Mouse (Mus musculus): Measurements from ENCODE around the gene Dock9.
A peak's percentile ranks its signal among the peaks of the same experiment; 100 is the strongest.

Gene Dock9

GRCm38 (mm10) chr14:121594684-121595083, 203.0 kb downstream of the Dock9 start:
- Histone ChIP-seq H3K27me3 (ENCODE audit: insufficient read depth, low read length) (no peaks in the 10 kb centered on the region), H3K36me3 (ENCODE audit: insufficient read depth, low read length) (no peaks in the 10 kb centered on the region), H3K9me3 (ENCODE audit: low read length) (no peaks in the 10 kb centered on the region), H3K4me1 (replicated peaks; ENCODE audit: low read depth, low read length) (peaks cover 21% of the 10 kb centered on the region), H3K4me3 (replicated peaks; ENCODE audit: low read length) (no peak overlapping the region)
- TF ChIP-seq CTCF (conservative IDR thresholded peaks at IDR 0.05; ENCODE audit: low read length) (no peak), NANOG (IDR thresholded peaks at IDR 0.05; ENCODE audit: borderline replicate concordance, low read length) (no peak), POU5F1 (IDR thresholded peaks at IDR 0.05; ENCODE audit: borderline replicate concordance, low read length) (no peak)

- H3K4me1 ChIP-seq (replicated peaks; ENCODE audit: low read depth, low read length), result peaks cover 23% of the 10 kb centered on the region
- no peak for TF ChIP-seq CTCF (conservative IDR thresholded peaks at IDR 0.05; ENCODE audit: low read length)
- TF ChIP-seq POU5F1 (IDR thresholded peaks at IDR 0.05; ENCODE audit: borderline replicate concordance, low read length), result no peak
- no peak for TF ChIP-seq NANOG (IDR thresholded peaks at IDR 0.05; ENCODE audit: borderline replicate concordance, low read length)
- H3K27me3 ChIP-seq (ENCODE audit: insufficient read depth, low read length), result no peaks in the 10 kb centered on the region
- H3K9me3 ChIP-seq (ENCODE audit: low read length), result no peaks in the 10 kb centered on the region
- H3K36me3 ChIP-seq (ENCODE audit: insufficient read depth, low read length), result no peaks in the 10 kb centered on the region
- H3K4me3 ChIP-seq (replicated peaks; ENCODE audit: low read length), result no peak overlapping the region
Observed at GRCm38 (mm10) chr14:121593313-121593929, 204.2 kb downstream of the Dock9 start.

GRCm38 (mm10) chr14:121592890-121593289, 204.7 kb downstream of the Dock9 start:
- no peaks in the 10 kb centered on the region for H3K9me3 ChIP-seq (ENCODE audit: low read length)
- no peak overlapping the region for H3K4me3 ChIP-seq (replicated peaks; ENCODE audit: low read length)
- peaks cover 23% of the 10 kb centered on the region for H3K4me1 ChIP-seq (replicated peaks; ENCODE audit: low read depth, low read length)
- no peaks in the 10 kb centered on the region for H3K27me3 ChIP-seq (ENCODE audit: insufficient read depth, low read length)
- TF ChIP-seq CTCF (conservative IDR thresholded peaks at IDR 0.05; ENCODE audit: low read length), result no peak
- TF ChIP-seq NANOG (IDR thresholded peaks at IDR 0.05; ENCODE audit: borderline replicate concordance, low read length), result no peak
- no peak for TF ChIP-seq POU5F1 (IDR thresholded peaks at IDR 0.05; ENCODE audit: borderline replicate concordance, low read length)
- no peaks in the 10 kb centered on the region for H3K36me3 ChIP-seq (ENCODE audit: insufficient read depth, low read length)

- TF ChIP-seq NANOG (IDR thresholded peaks at IDR 0.05; ENCODE audit: borderline replicate concordance, low read length), result no peak
- TF ChIP-seq POU5F1 (IDR thresholded peaks at IDR 0.05; ENCODE audit: borderline replicate concordance, low read length), result no peak
- TF ChIP-seq CTCF (conservative IDR thresholded peaks at IDR 0.05; ENCODE audit: low read length), result no peak
- H3K4me3 ChIP-seq (replicated peaks; ENCODE audit: low read length), result no peak overlapping the region
- peaks cover 23% of the 10 kb centered on the region for H3K4me1 ChIP-seq (replicated peaks; ENCODE audit: low read depth, low read length)
- no peaks in the 10 kb centered on the region for H3K27me3 ChIP-seq (ENCODE audit: insufficient read depth, low read length)
- no peaks in the 10 kb centered on the region for H3K36me3 ChIP-seq (ENCODE audit: insufficient read depth, low read length)
- no peaks in the 10 kb centered on the region for H3K9me3 ChIP-seq (ENCODE audit: low read length)
Observed at GRCm38 (mm10) chr14:121592356-121592755, 205.3 kb downstream of the Dock9 start.

- Histone ChIP-seq H3K36me3 (ENCODE audit: insufficient read depth, low read length) (no peaks in the 10 kb centered on the region), H3K27me3 (ENCODE audit: insufficient read depth, low read length) (no peaks in the 10 kb centered on the region), H3K4me1 (replicated peaks; ENCODE audit: low read depth, low read length) (peaks cover 23% of the 10 kb centered on the region), H3K9me3 (ENCODE audit: low read length) (no peaks in the 10 kb centered on the region), H3K4me3 (replicated peaks; ENCODE audit: low read length) (no peak overlapping the region)
- TF ChIP-seq CTCF (conservative IDR thresholded peaks at IDR 0.05; ENCODE audit: low read length) (peak; percentile 84), NANOG (IDR thresholded peaks at IDR 0.05; ENCODE audit: borderline replicate concordance, low read length) (no peak), POU5F1 (IDR thresholded peaks at IDR 0.05; ENCODE audit: borderline replicate concordance, low read length) (no peak)
Observed at GRCm38 (mm10) chr14:121589097-121589725, 208.4 kb downstream of the Dock9 start.

GRCm38 (mm10) chr14:121588451-121588850, 209.2 kb downstream of the Dock9 start:
- no peak overlapping the region for H3K4me3 ChIP-seq (replicated peaks; ENCODE audit: low read length)
- H3K4me1 ChIP-seq (replicated peaks; ENCODE audit: low read depth, low read length), result peaks cover 24% of the 10 kb centered on the region
- no peaks in the 10 kb centered on the region for H3K27me3 ChIP-seq (ENCODE audit: insufficient read depth, low read length)
- no peaks in the 10 kb centered on the region for H3K36me3 ChIP-seq (ENCODE audit: insufficient read depth, low read length)
- H3K9me3 ChIP-seq (ENCODE audit: low read length), result no peaks in the 10 kb centered on the region
- TF ChIP-seq POU5F1 (IDR thresholded peaks at IDR 0.05; ENCODE audit: borderline replicate concordance, low read length) (no peak), CTCF (conservative IDR thresholded peaks at IDR 0.05; ENCODE audit: low read length) (peak; percentile 68)

- H3K9me3 ChIP-seq (ENCODE audit: low read length), result no peaks in the 10 kb centered on the region
- no peak overlapping the region for H3K4me3 ChIP-seq (replicated peaks; ENCODE audit: low read length)
- no peaks in the 10 kb centered on the region for H3K27me3 ChIP-seq (ENCODE audit: insufficient read depth, low read length)
- H3K4me1 ChIP-seq (replicated peaks; ENCODE audit: low read depth, low read length), result peaks cover 17% of the 10 kb centered on the region
- H3K36me3 ChIP-seq (ENCODE audit: insufficient read depth, low read length), result 0 out of 2 replicates have a peak, but pooled peaks cover 3% of the 10 kb centered on the region
- no peak for TF ChIP-seq POU5F1 (IDR thresholded peaks at IDR 0.05; ENCODE audit: borderline replicate concordance, low read length)
- no peak for TF ChIP-seq NANOG (IDR thresholded peaks at IDR 0.05; ENCODE audit: borderline replicate concordance, low read length)
- TF ChIP-seq CTCF (conservative IDR thresholded peaks at IDR 0.05; ENCODE audit: low read length), result no peak
Observed at GRCm38 (mm10) chr14:121585906-121586765, 211.5 kb downstream of the Dock9 start.

- 0 out of 2 replicates have a peak, but pooled peaks cover 3% of the 10 kb centered on the region for H3K4me1 ChIP-seq (replicated peaks; ENCODE audit: low read depth, low read length)
- TF ChIP-seq POU5F1 (IDR thresholded peaks at IDR 0.05; ENCODE audit: borderline replicate concordance, low read length), result no peak
- peak; percentile 70 for TF ChIP-seq CTCF (conservative IDR thresholded peaks at IDR 0.05; ENCODE audit: low read length)
- TF ChIP-seq NANOG (IDR thresholded peaks at IDR 0.05; ENCODE audit: borderline replicate concordance, low read length), result no peak
- H3K27me3 ChIP-seq (ENCODE audit: insufficient read depth, low read length), result no peaks in the 10 kb centered on the region
- H3K4me3 ChIP-seq (replicated peaks; ENCODE audit: low read length), result no peak overlapping the region
- peaks cover 14% of the 10 kb centered on the region for H3K9me3 ChIP-seq (ENCODE audit: low read length)
- peaks cover 31% of the 10 kb centered on the region for H3K36me3 ChIP-seq (ENCODE audit: insufficient read depth, low read length)
Observed at GRCm38 (mm10) chr14:121579055-121579454, 218.6 kb downstream of the Dock9 start.
